ENCODE assay signal across 23 mouse cellular contexts in the genomic region with DNA sequence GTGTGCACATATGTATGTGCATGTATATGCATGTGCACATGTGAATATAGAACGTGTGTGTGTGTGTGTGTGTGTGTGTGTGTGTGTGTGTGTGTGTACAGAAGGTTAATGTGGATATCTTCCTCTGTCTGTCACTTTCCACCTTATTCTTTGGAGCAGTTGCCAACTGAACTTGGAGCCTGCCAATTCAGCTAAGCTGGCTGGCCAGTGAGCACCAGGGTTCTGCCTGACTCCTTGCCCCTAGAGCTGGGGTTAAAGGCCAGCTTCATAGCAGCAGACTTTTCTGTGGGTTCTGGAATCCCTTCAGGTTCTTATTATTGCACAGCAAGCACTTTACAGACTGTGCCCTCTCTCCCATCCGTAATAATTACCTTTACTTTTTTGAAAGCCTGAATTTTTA.
"Had no signal": no experiment of that assay in that cellular context is flagged by ENCODE, and none has a peak within 500 bp of the region (broad histone marks: within the 10 kb centered on the region; RNA-seq: fewer than 3 reads in every experiment).

No protein-coding gene starts in this region.

- H3K27me3 ChIP-seq: forebrain, embryonic 15.5 days; heart, embryonic 13.5 days; heart, embryonic 15.5 days; hindbrain, embryonic 13.5 days; hindbrain, embryonic 15.5 days; limb, embryonic 13.5 days; limb, embryonic 15.5 days; liver, embryonic 12.5 days had no signal

- H3K4me2 ChIP-seq: forebrain, embryonic 15.5 days; heart, embryonic 11.5 days; heart, embryonic 13.5 days; heart, embryonic 15.5 days; hindbrain, embryonic 13.5 days; hindbrain, embryonic 15.5 days; limb, embryonic 13.5 days; limb, embryonic 15.5 days; liver, embryonic 12.5 days had no signal

- H3K9ac ChIP-seq: forebrain, embryonic 15.5 days; forebrain, postnatal 0 days; heart, embryonic 13.5 days; heart, embryonic 15.5 days; hindbrain, embryonic 13.5 days; hindbrain, embryonic 15.5 days; limb, embryonic 13.5 days; limb, embryonic 15.5 days; liver, embryonic 12.5 days; liver, embryonic 14.5 days had no signal

- ATAC-seq: forebrain, embryonic 15.5 days; forebrain, postnatal 0 days; hindbrain, postnatal 0 days; intestine, embryonic 16.5 days; liver, embryonic 12.5 days had no signal

- DNase-seq: forebrain, postnatal 0 days; gastrocnemius, postnatal 14 days; gastrocnemius, postnatal 36 days; heart, adult 11 months; heart, adult 2 months; heart, postnatal 14 days; heart, postnatal 36 days; layer of hippocampus, adult 9-11 months; layer of hippocampus, postnatal 36 days; left cerebral cortex, postnatal 4 days had no signal

- H3K4me3 ChIP-seq: forebrain, embryonic 15.5 days; heart, adult 2 months; heart, embryonic 13.5 days; heart, embryonic 15.5 days; hindbrain, embryonic 13.5 days; hindbrain, embryonic 15.5 days; limb, embryonic 13.5 days; limb, embryonic 15.5 days; liver, embryonic 12.5 days had no signal

- H3K9me3 ChIP-seq: forebrain, embryonic 15.5 days; heart, embryonic 13.5 days; heart, embryonic 15.5 days; hindbrain, embryonic 13.5 days; hindbrain, embryonic 15.5 days; limb, embryonic 13.5 days; limb, embryonic 15.5 days; liver, embryonic 12.5 days had no signal

- H3K4me1 ChIP-seq: forebrain, embryonic 15.5 days; heart, embryonic 13.5 days; heart, embryonic 15.5 days; hindbrain, embryonic 13.5 days; hindbrain, embryonic 15.5 days; limb, embryonic 15.5 days; liver, embryonic 12.5 days had no signal

- H3K27ac ChIP-seq: forebrain, embryonic 15.5 days; heart, adult 2 months; heart, embryonic 13.5 days; heart, embryonic 15.5 days; hindbrain, embryonic 13.5 days; hindbrain, embryonic 15.5 days; hindbrain, postnatal 0 days; kidney, postnatal 0 days; limb, embryonic 13.5 days; limb, embryonic 15.5 days; liver, embryonic 12.5 days; liver, embryonic 14.5 days had no signal

- H3K36me3 ChIP-seq: forebrain, embryonic 15.5 days; heart, embryonic 13.5 days; heart, embryonic 15.5 days; hindbrain, embryonic 13.5 days; hindbrain, embryonic 15.5 days; limb, embryonic 13.5 days; limb, embryonic 15.5 days; liver, embryonic 12.5 days had no signal
